Mouse (Mus musculus) midbrain, embryonic 15.5 days (tissue): ENCODE results near the gene Krt33b. TPM values are rescaled to one million over a fixed set of nuclear protein-coding genes. Genes with fewer than 3 reads are reported as not detected.

Experiments used
- ATAC-seq: fragments of 200-750 bp; cut with Nextera tagmentation; replicated peaks from 2 replicates; pipeline ENCODE4 v1.8.0; 2017; ENCODE audit warnings: moderate TSS enrichment
- H3K27ac ChIP-seq: fragments of 300-500 bp; sonication (generic); 2 replicates; pipeline ENCODE4 v1.5.1; 2015; ENCODE audit warnings: mild to moderate bottlenecking, inconsistent platforms
- H3K27me3 ChIP-seq: fragments of 300-500 bp; sonication (generic); replicated peaks from 2 replicates; pipeline ENCODE4 v1.6.1; 2015; ENCODE audit warnings: inconsistent platforms
- H3K36me3 ChIP-seq: fragments of 300-500 bp; sonication (generic); replicated peaks from 2 replicates; pipeline ENCODE4 v1.6.1; 2015; ENCODE audit warnings: inconsistent platforms
- H3K4me1 ChIP-seq: fragments of 300-500 bp; sonication (generic); 2 replicates; pipeline ENCODE4 v1.6.1; 2015; ENCODE audit warnings: inconsistent platforms
- H3K4me2 ChIP-seq: fragments of 300-500 bp; sonication (generic); 2 replicates; pipeline ENCODE4 v1.6.1; 2015; ENCODE audit warnings: inconsistent platforms, mild to moderate bottlenecking, moderate library complexity
- H3K4me3 ChIP-seq: fragments of 300-500 bp; sonication (generic); 2 replicates; pipeline ENCODE4 v1.5.1; 2015; ENCODE audit warnings: mild to moderate bottlenecking, inconsistent platforms
- H3K9ac ChIP-seq: fragments of 300-500 bp; sonication (generic); 2 replicates; pipeline ENCODE4 v1.6.1; 2015; ENCODE audit warnings: mild to moderate bottlenecking, inconsistent platforms
- H3K9me3 ChIP-seq: fragments of 300-500 bp; sonication (generic); 2 replicates; pipeline ENCODE4 v1.6.1; 2016; ENCODE audit warnings: inconsistent platforms
- WGBS: fragments of 180-500 bp; shearing (Covaris S2); methylation state at CpG from one replicate; pipeline ENCODE4 v1.1.7; 2015; ENCODE audit warnings: mixed read lengths; 5-methylcytosine and 5-hydroxymethylcytosine counted together
- polyA plus RNA-seq: library from polyadenylated mRNA; unstranded; fragments of >200 nt; fragmentation: Nextera tagmentation; extraction: Ambion mirVana; gene quantifications from 2 replicates; pipeline ENCODE4 v1.2.1, GENCODE M21; 2015

Gene Krt33b
- polyA plus RNA-seq, result not detected in 2 replicates

DNA sequence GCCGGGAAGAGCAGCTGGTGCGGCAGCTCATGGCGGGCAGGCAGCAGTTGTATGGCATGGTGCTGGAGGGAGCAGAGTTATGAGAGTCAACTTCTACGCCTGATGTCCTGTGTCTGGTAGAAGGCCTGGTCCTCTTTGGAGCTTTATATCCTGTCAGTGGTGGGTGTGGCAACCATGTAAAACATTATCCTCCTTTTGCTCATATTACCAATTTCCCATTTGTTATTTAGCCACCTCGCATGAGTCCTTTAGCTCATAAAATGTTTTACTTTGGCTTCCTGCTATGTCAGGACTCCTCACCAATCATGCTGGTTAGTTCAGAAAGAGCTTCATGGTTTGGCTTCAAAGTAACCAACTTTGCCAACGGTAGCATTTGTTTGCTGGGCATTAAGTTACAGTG, at the start of gene Krt33b:
Gene Krt33b, minus strand, starts transcription at position 101 of the 400 bp plus-strand sequence.
- no peaks in the 10 kb centered on the region for H3K4me1 ChIP-seq
- no peaks in the 10 kb centered on the region for H3K36me3 ChIP-seq
- WGBS, result 95% methylated on average over 6 of the region's 6 CpGs
- H3K27ac ChIP-seq, result no peak within 1 kb of the TSS
- H3K9me3 ChIP-seq, result no peaks in the 10 kb centered on the region
- no peak within 1 kb of the TSS for H3K4me3 ChIP-seq
- H3K4me2 ChIP-seq, result no peak within 1 kb of the TSS
- H3K27me3 ChIP-seq, result no peaks in the 10 kb centered on the region
- no peak for ATAC-seq
- no peak within 1 kb of the TSS for H3K9ac ChIP-seq

DNA sequence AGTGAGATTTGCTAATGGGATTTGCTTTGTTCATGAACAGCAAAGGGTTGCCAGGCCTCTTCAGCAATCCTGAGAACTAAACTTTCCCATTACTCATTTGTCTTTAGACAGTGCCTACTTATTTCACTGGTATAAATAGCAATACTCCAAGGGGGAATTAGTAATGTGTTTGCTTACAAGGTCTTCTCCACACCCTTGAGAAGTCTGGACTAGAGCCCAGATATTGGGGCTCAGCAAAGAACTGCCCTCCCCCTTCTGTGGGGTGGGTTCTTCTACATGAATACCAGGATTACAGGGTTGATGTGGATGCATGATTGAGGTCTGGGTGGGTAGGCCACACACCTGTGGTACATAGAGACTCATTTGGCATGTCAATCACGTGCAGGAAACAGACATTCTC, 44.2 kb upstream of the Krt33b start:
- ATAC-seq, result no peak
- 63% methylated on average over 1 of the region's 1 CpGs for WGBS
- H3K4me3 ChIP-seq, result no peak overlapping the region
- no peaks in the 10 kb centered on the region for H3K9me3 ChIP-seq
- H3K4me1 ChIP-seq, result no peaks in the 10 kb centered on the region
- H3K9ac ChIP-seq, result no peak overlapping the region
- no peaks in the 10 kb centered on the region for H3K27me3 ChIP-seq
- H3K4me2 ChIP-seq, result no peak overlapping the region
- no peaks in the 10 kb centered on the region for H3K36me3 ChIP-seq
- no peak overlapping the region for H3K27ac ChIP-seq

DNA sequence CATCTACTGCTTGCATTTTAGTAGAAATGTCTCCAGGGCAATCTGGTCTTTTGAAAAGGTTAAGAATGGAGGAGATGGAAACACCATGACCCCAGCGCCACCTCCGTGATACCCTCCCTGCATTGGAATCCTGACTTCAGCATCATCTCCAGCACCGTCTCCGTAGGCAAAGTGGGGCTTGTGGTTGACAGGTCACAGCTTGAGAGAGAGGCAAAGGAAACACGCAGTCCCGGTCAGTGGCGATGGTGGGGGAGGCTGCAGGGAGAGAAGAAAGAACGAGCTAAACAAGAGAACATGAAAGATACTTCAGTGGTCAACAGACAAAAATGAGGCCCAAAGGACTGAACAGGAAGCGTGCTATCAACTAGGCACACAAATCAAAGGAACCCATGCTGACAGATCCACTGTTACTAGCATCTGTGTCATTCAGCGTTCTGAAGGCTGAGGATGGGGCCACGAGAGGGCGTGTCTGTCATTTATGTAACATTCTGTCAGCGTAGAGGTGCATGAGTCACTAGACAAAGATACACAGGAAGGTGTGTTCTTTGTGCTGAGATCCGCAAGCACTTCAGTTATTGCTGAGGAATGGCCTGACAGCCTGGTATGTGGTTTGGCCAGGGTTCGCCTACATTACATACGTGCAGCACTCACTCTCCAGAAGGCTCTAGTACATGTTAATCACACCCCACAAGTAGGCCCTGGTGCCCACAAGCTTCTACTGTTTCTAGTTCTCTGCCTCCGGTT, 37.8 kb upstream of the Krt33b start:
- Histone ChIP-seq H3K36me3 (no peaks in the 10 kb centered on the region), H3K4me3 (no peak overlapping the region), H3K27me3 (no peaks in the 10 kb centered on the region), H3K4me1 (no peaks in the 10 kb centered on the region), H3K27ac (no peak overlapping the region), H3K4me2 (no peak overlapping the region), H3K9me3 (no peaks in the 10 kb centered on the region), H3K9ac (no peak overlapping the region)
- no peak for ATAC-seq
- WGBS, result 86% methylated on average over 17 of the region's 17 CpGs

DNA sequence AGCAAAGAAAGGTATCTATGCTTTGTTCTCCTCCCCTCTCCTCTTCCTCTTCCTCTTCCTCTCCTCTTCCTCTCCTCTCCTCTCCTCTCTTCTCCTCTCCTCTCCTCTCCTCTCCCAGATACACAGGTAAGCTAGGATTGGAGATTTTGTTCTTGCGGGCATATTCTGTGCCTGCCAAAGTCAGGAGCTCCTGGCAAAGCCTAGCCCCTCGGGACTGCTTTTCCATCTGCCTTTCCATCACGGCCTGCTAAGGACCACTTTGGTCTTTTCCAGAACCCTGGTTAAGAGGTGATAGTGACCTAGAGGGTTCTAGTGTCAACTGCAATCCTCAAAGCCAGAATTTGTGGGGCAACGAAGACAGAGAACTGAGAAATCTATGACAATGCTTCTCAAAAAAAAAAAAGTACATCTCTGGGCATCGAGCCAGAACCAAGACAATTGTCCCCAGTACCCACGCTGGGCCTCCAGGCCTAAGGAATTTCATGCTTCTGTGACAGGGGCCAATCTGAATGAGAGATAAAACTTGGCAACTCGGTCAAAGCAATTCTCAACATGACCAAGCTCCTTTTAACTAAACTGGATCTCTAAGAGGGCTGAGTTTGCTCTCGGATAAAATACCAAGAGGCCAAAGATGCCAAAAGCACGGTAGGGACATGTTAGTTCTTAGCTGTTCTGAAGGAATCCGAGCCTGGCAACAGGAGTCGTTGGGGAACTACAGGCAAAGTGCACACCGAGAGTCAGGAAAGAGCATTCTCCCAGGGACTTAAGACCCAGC, 36.8 kb upstream of the Krt33b start:
- Histone ChIP-seq H3K4me3 (no peak overlapping the region), H3K27me3 (no peaks in the 10 kb centered on the region), H3K4me1 (no peaks in the 10 kb centered on the region), H3K9ac (no peak overlapping the region), H3K9me3 (no peaks in the 10 kb centered on the region), H3K4me2 (no peak overlapping the region), H3K27ac (no peak overlapping the region), H3K36me3 (no peaks in the 10 kb centered on the region)
- ATAC-seq, result no peak
- 55% methylated on average over 12 of the region's 12 CpGs for whole genome bisulfite sequencing

DNA sequence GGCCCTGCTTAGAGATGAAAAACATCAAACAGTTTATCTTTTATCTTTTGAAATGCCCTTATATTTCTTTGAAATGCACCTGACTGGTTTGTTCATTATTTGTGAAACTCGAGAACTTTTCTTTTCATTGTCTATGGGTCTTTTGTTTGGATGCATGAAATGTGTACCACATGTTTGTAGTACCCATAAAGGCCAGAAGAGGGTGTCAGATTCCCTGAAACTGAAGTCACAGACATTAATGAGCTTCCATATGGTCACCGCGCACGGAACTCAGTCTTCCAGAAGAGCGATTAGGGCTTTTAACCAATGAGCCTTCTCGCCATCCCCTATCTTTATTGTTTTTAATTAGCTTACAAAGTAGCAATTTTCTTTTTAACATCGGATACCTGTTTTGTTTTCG, 29.2 kb upstream of the Krt33b start:
- no peak overlapping the region for H3K9ac ChIP-seq
- no peaks in the 10 kb centered on the region for H3K27me3 ChIP-seq
- no peak overlapping the region for H3K4me2 ChIP-seq
- no peaks in the 10 kb centered on the region for H3K36me3 ChIP-seq
- H3K4me1 ChIP-seq, result no peaks in the 10 kb centered on the region
- no peaks in the 10 kb centered on the region for H3K9me3 ChIP-seq
- no peak overlapping the region for H3K4me3 ChIP-seq
- no peak for ATAC-seq
- WGBS, result 72% methylated on average over 8 of the region's 8 CpGs
- no peak overlapping the region for H3K27ac ChIP-seq

DNA sequence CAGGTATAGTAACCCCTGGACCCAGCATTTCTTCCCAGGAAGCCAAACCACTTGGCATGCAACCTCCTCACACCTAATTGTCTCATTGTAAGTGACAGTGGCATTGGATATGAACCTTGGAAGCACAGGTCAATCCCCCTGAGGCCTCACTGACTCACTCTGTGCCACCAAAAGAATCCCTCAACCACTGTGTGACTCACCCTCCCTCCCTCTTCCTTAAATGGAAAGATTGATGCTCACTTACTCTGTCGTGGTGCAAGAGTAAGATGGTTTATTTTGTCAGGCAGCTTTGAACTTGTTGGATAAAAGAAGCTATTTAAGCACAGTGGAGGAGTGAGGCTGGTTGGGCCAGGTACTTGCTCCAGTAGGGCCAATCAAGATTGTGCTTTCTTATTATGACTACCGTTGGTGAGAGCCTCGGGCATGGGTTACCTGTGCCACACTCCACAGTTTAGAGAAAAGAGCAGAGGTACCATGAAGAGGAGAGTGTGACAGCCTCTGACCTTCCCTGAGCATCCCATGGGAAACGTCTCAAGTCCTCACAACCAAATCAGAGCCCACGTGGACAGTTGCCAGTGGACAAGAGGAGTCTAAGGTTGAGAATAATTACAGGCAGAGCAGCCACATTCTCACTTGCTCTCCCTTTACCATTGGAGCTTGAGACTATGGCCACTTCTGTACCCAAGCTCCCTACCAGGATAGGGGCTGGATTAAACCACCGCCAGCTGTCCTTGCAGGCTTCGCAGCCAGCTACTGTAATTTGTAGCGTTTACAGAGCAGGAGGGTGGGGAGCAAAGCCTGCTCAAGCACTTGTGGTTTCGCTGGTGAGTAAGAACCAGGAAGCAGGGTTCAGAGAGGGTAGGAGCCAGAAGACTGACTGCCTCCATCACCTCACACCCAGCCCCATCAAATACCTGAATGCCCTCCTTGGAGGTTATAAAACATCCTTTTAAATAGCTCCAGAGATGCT, 26.3 kb upstream of the Krt33b start:
- Histone ChIP-seq H3K9me3 (no peaks in the 10 kb centered on the region), H3K9ac (no peak overlapping the region), H3K4me2 (no peak overlapping the region), H3K27me3 (no peaks in the 10 kb centered on the region), H3K4me3 (no peak overlapping the region), H3K36me3 (no peaks in the 10 kb centered on the region), H3K27ac (no peak overlapping the region), H3K4me1 (no peaks in the 10 kb centered on the region)
- ATAC-seq, result no peak
- 81% methylated on average over 9 of the region's 9 CpGs for WGBS

DNA sequence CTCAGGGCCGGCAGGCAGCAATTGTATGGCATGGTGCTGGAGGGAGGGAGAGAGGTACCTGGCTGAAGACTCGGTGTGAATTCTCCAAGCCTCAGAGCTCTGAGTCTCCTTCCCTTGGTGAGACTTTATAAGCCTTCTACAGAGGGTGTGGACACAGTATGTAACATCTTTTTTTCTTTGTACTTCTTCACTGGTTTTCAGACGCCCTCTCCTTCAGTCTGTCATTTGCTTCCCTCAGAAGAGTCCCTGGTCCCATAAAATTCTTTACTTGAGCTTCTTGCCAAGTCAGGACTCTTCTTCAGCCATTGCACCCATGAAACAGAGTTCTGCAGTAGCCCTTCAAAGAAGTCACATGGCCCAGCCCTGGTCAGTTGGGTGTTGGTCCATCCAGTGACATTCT, 20.8 kb upstream of the Krt33b start, which contains the start of gene Krt31:
Gene Krt31, minus strand, starts transcription at position 101 of the 400 bp plus-strand sequence.
- ATAC-seq, result no peak
- 81% methylated on average over 3 of the region's 3 CpGs for WGBS
- no peaks in the 10 kb centered on the region for H3K36me3 ChIP-seq
- H3K9ac ChIP-seq, result no peak within 1 kb of the TSS
- no peak within 1 kb of the TSS for H3K27ac ChIP-seq
- no peaks in the 10 kb centered on the region for H3K9me3 ChIP-seq
- no peak within 1 kb of the TSS for H3K4me3 ChIP-seq
- no peak within 1 kb of the TSS for H3K4me2 ChIP-seq
- H3K4me1 ChIP-seq, result no peaks in the 10 kb centered on the region
- no peaks in the 10 kb centered on the region for H3K27me3 ChIP-seq

DNA sequence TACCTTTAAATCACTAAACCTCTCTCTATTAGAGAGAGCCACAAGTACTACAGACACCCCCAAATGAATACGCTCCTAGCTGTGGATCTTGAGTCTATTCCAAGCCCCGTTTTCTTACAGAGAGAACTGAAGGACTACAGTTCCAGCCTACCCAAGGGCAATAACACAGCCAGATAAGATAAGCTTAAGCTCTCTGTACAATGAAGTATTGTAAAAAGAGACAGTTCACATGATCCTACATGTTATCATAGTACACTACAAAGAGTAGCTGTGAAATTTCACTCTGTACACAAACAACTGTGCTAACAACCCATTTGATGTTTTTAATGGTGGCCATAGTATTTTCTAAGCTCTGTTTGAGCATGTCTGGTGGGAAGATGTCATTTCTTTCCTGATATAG, 17.5 kb upstream of the Krt33b start:
- no peaks in the 10 kb centered on the region for H3K27me3 ChIP-seq
- no peaks in the 10 kb centered on the region for H3K36me3 ChIP-seq
- H3K9ac ChIP-seq, result no peak overlapping the region
- H3K4me3 ChIP-seq, result no peak overlapping the region
- H3K27ac ChIP-seq, result no peak overlapping the region
- no peak for ATAC-seq
- H3K9me3 ChIP-seq, result no peaks in the 10 kb centered on the region
- H3K4me2 ChIP-seq, result no peak overlapping the region
- WGBS, result 88% methylated on average over 2 of the region's 2 CpGs
- H3K4me1 ChIP-seq, result no peaks in the 10 kb centered on the region

DNA sequence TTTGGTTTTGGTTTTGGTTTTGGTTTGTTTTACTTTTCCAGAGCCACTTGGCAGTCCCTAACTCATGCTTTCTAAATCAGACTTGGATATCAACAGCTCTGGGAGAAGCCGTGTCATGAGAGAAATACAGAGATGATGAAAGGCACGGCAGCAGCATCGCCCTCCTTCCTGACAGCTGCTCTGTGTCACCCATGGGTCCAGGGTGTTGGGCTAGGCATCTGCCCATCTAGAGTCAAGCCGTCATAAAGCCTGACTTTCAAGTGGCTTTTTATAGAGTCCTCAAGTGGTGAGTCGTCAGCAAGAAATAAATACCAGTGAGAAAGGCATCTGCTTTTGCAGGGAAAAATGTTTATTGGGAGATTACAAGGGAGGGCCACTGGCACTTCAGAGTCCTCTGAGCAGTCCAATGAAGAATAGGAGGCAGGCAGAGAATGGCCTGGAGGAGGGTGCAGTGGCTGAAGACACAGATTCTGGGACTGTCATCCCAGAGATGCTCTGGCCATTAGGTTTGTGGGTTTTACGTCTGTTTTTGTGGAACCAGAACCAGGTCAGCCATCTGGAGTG, 16.7 kb upstream of the Krt33b start:
- Histone ChIP-seq H3K36me3 (no peaks in the 10 kb centered on the region), H3K9ac (no peak overlapping the region), H3K4me2 (no peak overlapping the region), H3K9me3 (no peaks in the 10 kb centered on the region), H3K27me3 (no peaks in the 10 kb centered on the region), H3K4me3 (no peak overlapping the region), H3K27ac (no peak overlapping the region), H3K4me1 (no peaks in the 10 kb centered on the region)
- 83% methylated on average over 6 of the region's 6 CpGs for WGBS
- no peak for ATAC-seq

DNA sequence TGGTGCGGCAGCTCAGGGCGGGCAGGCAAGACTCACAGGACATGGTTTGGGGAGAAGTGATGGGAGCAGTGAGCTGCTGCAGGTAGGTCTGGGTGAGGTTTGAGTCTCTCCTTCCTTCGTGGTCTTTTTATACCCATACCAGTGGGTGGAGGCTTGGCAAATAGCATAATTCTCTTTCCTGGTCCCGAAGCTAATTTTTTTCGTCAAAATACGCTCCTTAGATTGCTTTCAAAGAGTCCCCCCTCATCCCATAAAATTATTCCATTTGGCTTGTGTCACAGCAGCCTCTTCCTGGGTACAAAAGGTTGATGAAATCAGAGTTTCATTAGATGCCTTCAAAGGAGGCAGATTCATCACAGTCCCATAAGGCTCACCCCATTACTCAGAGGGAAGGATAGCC, 11.8 kb upstream of the Krt33b start, which contains the start of gene Krt34:
Gene Krt34, minus strand, starts transcription at position 101 of the 400 bp plus-strand sequence.
- H3K9ac ChIP-seq, result no peak within 1 kb of the TSS

DNA sequence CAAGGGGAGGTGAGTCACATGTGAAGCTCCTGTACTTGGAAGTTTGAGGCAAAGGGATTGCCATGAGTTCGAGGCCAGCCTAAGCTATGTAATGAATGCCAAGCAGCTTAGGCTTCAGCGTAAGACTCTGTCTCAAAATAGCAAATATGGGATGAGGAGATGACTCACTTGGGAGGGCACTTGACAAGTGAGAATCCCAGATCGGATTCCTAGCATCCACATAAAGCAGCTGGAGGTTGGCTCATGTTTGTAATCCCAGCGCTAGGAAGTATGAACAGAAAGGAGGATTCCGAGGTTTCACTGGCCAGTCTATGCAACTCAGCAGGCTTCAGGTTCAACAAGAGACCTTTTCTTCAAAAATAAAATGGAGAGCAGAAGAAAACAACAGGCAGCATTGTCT, 8.2 kb downstream of the Krt33b start:
- no peaks in the 10 kb centered on the region for H3K27me3 ChIP-seq
- H3K9ac ChIP-seq, result no peak overlapping the region
- H3K27ac ChIP-seq, result no peak overlapping the region
- WGBS, result 86% methylated on average over 5 of the region's 5 CpGs
- H3K36me3 ChIP-seq, result no peaks in the 10 kb centered on the region
- H3K4me1 ChIP-seq, result no peaks in the 10 kb centered on the region
- H3K4me3 ChIP-seq, result no peak overlapping the region
- ATAC-seq, result no peak
- H3K4me2 ChIP-seq, result no peak overlapping the region
- H3K9me3 ChIP-seq, result no peaks in the 10 kb centered on the region

More for the DNA sequence above, 11.8 kb upstream of the Krt33b start, which contains the start of gene Krt34:
- Histone ChIP-seq H3K4me3 (no peak within 1 kb of the TSS), H3K4me2 (no peak within 1 kb of the TSS), H3K9me3 (no peaks in the 10 kb centered on the region), H3K27ac (no peak within 1 kb of the TSS), H3K4me1 (no peaks in the 10 kb centered on the region), H3K36me3 (no peaks in the 10 kb centered on the region), H3K27me3 (no peaks in the 10 kb centered on the region)
- 83% methylated on average over 6 of the region's 6 CpGs for WGBS
- no peak for ATAC-seq

DNA sequence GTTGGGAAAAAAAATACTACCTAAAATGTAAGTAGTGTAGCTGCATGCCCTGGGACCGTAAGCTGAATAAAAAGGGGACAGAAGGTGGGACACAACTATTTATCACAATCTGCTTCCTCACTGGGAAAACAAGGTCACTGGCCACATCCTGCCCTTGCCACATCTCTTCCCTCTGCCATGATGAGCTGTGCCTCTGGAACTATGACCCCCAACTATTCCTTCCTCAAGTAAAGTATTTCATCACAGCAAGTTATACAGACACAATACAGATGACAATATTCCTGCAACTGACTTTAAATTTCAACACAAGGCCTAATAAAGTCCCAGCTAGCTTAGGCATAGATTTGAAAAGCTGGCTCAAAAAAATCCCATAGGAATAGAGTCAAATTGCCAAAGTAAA, 10.2 kb downstream of the Krt33b start:
- H3K9ac ChIP-seq, result no peak overlapping the region
- H3K4me2 ChIP-seq, result no peak overlapping the region
- no peak overlapping the region for H3K27ac ChIP-seq
- no peaks in the 10 kb centered on the region for H3K9me3 ChIP-seq
- H3K36me3 ChIP-seq, result no peaks in the 10 kb centered on the region
- H3K4me1 ChIP-seq, result no peaks in the 10 kb centered on the region
- ATAC-seq, result no peak
- no peaks in the 10 kb centered on the region for H3K27me3 ChIP-seq
- H3K4me3 ChIP-seq, result no peak overlapping the region
- 97% methylated on average over 1 of the region's 1 CpGs for WGBS
